Mouse (Mus musculus): Measurements from ENCODE around the gene Syt1. TPM values are rescaled to one million over a fixed set of nuclear protein-coding genes. Genes with fewer than 3 reads are reported as not detected.

The Syt1 gene
- total RNA-seq, 2 experiments from 2014 or later = 865 to 924 TPM

DNA sequence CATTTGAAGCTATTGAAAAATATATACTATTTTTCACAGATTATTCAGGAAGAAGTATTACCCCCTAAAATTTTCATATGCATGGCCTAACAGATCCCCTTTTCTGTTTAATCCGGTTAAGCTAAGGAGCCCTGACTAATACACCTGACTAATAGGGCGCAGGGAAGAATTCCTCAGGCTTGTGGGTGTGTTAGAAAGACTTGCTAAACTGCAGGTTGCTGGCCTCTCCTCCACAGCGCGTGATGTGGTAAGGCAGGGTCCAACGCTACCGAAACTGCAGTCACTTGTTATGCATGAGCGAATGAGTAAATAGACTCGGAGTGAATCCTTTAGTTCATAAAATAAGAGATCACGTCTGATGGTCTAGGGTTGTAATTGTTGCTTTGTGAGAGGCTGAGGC is 558.4 kb downstream of the Syt1 start:
- no peak for DNase-seq (ENCODE audit: low spot score in 2 of 2)

DNA sequence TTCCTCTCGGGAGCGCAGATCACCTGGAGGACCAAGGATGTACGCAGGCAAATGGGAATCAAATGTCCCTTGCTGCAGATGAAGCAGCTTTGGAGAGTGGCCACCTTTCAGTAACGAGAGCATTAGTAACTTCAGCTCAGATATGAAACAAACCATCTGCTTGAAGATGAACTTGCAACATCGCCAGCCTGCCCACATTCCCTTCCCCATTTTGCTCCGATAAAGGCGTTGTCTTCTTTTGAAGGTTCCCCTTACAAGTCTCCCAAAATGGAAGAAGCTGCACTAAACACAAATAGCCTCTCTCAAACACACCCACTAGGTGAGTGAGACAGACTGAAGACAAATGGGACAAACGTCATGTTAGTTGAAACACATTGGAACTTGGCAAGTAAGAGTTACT is 559.3 kb downstream of the Syt1 start:
- no peak for DNase-seq (ENCODE audit: low spot score in 2 of 2)

DNA sequence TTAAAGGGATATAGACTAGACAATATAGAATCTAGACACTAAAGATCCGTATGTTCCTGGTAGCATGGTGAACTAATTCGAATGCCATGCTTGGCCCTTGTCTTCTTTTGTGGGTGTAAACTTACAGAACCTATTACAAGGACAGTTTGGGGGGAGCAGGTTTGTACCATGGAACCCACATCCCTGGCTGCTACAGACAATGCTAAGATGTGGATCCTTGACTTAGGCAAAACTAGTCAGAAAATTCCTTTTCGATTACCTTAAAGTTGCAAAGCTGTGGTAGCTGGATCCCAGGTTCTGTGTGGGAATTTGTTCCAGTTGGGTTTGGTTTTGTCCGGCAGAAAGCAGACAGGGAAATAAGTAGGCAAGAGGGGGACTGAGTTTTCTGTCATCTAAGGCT is 560.4 kb downstream of the Syt1 start:
- DNase-seq (ENCODE audit: low spot score in 2 of 2) = no peak

DNA sequence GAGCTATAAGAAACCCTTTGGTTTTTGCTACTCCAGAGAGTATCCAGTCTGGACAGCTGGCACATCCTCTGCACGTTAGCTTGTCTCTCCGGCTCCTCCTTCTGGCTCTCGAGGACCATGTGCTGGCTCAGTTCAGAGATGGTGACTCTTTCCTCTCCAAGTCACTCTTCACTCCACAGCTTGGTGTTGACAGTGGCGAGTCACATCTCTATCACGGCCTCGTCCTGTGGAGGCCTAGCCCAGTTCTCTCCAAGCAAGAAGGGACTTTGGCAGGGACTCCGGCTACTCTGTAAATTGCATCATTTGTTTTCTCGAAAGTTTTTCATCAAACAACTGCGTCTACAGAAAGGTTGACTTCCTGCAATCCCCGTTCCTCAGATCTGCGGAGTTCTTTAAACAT is 562.4 kb downstream of the Syt1 start:
- no peak for DNase-seq (ENCODE audit: low spot score in 2 of 2)
